Mouse (Mus musculus): ENCODE measurements around the gene Lsm14a.
A peak's percentile ranks its signal among the peaks of the same experiment; 100 is the strongest.
"Not testable (repeated sequence)": the region's sequence is repeated elsewhere in the genome, so short reads cannot be mapped to it uniquely, and the experiment has no call there.

Gene Lsm14a

GRCm38 (mm10) chr7:34355629-34356028, 37.5 kb downstream of the Lsm14a start:
- no peak for DNase-seq

GRCm38 (mm10) chr7:34351997-34352396, 41.1 kb downstream of the Lsm14a start:
- DNase-seq, result no peak

GRCm38 (mm10) chr7:34350166-34350565, 42.9 kb downstream of the Lsm14a start:
- no peak for DNase-seq

GRCm38 (mm10) chr7:34348011-34348410, 45.1 kb downstream of the Lsm14a start:
- no peak for DNase-seq

- DNase-seq, result no peak
These were observed 46.1 kb downstream of the Lsm14a start for GRCm38 (mm10) chr7:34347041-34347440.

- no peak for DNase-seq
These were observed 46.6 kb downstream of the Lsm14a start for GRCm38 (mm10) chr7:34346505-34346904.

GRCm38 (mm10) chr7:34342040-34342793, 50.9 kb downstream of the Lsm14a start:
- no peak for DNase-seq

- DNase-seq, result no peak
These were observed 52.3 kb downstream of the Lsm14a start for GRCm38 (mm10) chr7:34340841-34341240.

GRCm38 (mm10) chr7:34339164-34339489, 54.0 kb downstream of the Lsm14a start:
- no peak for DNase-seq

GRCm38 (mm10) chr7:34338445-34339163, 54.5 kb downstream of the Lsm14a start:
- no peak for DNase-seq

- DNase-seq, result no peak
These were observed 55.8 kb downstream of the Lsm14a start for GRCm38 (mm10) chr7:34337268-34337667.

- not testable (repeated sequence) for DNase-seq
These were observed 56.6 kb downstream of the Lsm14a start for GRCm38 (mm10) chr7:34336545-34336944.

GRCm38 (mm10) chr7:34327493-34327892, 65.6 kb downstream of the Lsm14a start:
- DNase-seq, result no peak

- DNase-seq, result no peak
These were observed 68.3 kb downstream of the Lsm14a start for GRCm38 (mm10) chr7:34324857-34325256.

GRCm38 (mm10) chr7:34324005-34324404, 69.1 kb downstream of the Lsm14a start:
- DNase-seq, result no peak

- no peak for DNase-seq
These were observed 69.8 kb downstream of the Lsm14a start for GRCm38 (mm10) chr7:34323351-34323750.

- DNase-seq, result no peak
These were observed 71.2 kb downstream of the Lsm14a start for GRCm38 (mm10) chr7:34321958-34322357.

- no peak for DNase-seq
These were observed 72.0 kb downstream of the Lsm14a start for GRCm38 (mm10) chr7:34321119-34321518.

- peak; percentile 16 for DNase-seq
These were observed 73.2 kb downstream of the Lsm14a start for GRCm38 (mm10) chr7:34319957-34320356.

GRCm38 (mm10) chr7:34319123-34319522, 74.0 kb downstream of the Lsm14a start:
- no peak for DNase-seq

GRCm38 (mm10) chr7:34317901-34318476, 75.1 kb downstream of the Lsm14a start:
- DNase-seq, result no peak

- peak; percentile 86 for DNase-seq
These were observed 79.7 kb downstream of the Lsm14a start, which contains the start of gene 4931406P16Rik for GRCm38 (mm10) chr7:34313443-34313875. Gene 4931406P16Rik, minus strand, starts transcription at chr7:34313551.

GRCm38 (mm10) chr7:34312786-34313442, 80.2 kb downstream of the Lsm14a start:
- no peak for DNase-seq

Data from cerebellum, adult 11 months (tissue).